Mouse (Mus musculus) left cerebral cortex, adult 2 months (tissue): Measurements from ENCODE around the gene Pcbp3. TPM values are rescaled to one million over a fixed set of nuclear protein-coding genes. Genes with fewer than 3 reads are reported as not detected.

Experiments
- DNase-seq, 2 experiments: peaks; one replicate each; pipeline ENCODE4 v3.0.0; 2021 to 2022; ENCODE audit warnings: low spot score in 2 of 2, mixed read lengths in 1 of 2; ENCODE audit errors: extremely low spot score in 1 of 2
- H3K27ac ChIP-seq: fragments of 200-600 bp; 2 replicates; pipeline ENCODE4 v1.8.1; 2022
- H3K4me3 ChIP-seq: fragments of 200-600 bp; 2 replicates; pipeline ENCODE4 v1.8.1; 2022
- CTCF ChIP-seq: fragments of 200-600 bp; IDR thresholded peaks from 2 replicates; pipeline ENCODE4 v1.8.1; 2022; ENCODE audit warnings: antibody characterized with exemption, mild to moderate bottlenecking, moderate library complexity
- intact Hi-C: fragments of 180-260 bp; cut with DNase I; formaldehyde crosslinking; loops from one replicate; pipeline ENCODE4 v1.15.1; 2025
- total RNA-seq, 2 experiments: library from RNA; stranded (reverse); gene quantifications; 2 replicates each; pipeline ENCODE4 v1.2.3; 2021

Pcbp3 gene
- total RNA-seq, 2 experiments from 2014 or later, result 60.8 to 62.2 TPM

DNA sequence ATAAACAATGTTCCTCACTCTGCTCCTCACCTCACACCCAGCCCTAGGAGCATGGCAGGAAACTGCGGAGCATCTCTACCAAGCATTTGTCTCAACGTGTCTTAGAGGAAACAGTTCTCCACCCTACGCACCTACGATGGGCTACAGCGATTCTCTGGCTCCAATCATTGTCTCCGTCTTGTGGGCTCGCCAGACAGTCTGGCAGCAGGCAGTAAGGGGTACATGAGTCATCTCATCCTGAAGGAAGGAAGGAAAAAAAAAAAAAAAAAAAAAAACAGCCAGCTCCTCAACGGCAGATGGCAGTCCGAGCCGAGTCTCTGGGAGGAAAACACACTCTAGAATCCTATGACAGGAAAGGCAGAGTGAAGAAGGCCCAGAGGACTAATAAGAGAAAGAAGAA lies 87.7 kb downstream of the Pcbp3 start:
- H3K27ac ChIP-seq, result peak overlapping the region; percentile 36; the same call in 1 of the 2 replicates
- peak; percentile 25 to 40 for DNase-seq
- intact Hi-C loops, result no loop called here
- no peak overlapping the region for H3K4me3 ChIP-seq
- peak; percentile 22 for TF ChIP-seq CTCF

DNA sequence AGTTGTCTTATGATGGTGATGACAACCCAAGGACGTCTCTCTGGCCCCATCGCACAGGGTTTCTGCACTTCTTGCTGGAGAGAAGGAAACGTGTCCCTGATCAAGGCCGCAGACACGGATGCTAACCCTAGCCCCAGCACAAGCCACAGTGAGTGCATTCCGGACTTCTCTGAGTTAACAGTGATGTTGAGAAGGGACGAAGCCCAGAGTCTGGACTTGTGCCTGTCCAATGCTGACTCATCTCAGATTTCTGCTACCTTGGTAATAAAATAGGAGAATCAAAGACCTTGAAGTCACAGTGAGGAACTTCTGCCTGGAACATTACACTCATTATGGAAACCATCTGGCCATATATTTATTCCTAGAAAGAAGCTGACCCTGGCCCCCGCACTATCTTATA lies 89.0 kb downstream of the Pcbp3 start:
- no peak for TF ChIP-seq CTCF
- Histone ChIP-seq H3K27ac (no peak overlapping the region), H3K4me3 (no peak overlapping the region)
- no peak for DNase-seq
- intact Hi-C loops, result no loop called here

- intact Hi-C loops, result no loop called here
- no peak for TF ChIP-seq CTCF
- Histone ChIP-seq H3K27ac (no peak overlapping the region), H3K4me3 (no peak overlapping the region)
- no peak for DNase-seq
Measured at GRCm38 (mm10) chr10:76865936-76866335, 95.8 kb downstream of the Pcbp3 start.

DNA sequence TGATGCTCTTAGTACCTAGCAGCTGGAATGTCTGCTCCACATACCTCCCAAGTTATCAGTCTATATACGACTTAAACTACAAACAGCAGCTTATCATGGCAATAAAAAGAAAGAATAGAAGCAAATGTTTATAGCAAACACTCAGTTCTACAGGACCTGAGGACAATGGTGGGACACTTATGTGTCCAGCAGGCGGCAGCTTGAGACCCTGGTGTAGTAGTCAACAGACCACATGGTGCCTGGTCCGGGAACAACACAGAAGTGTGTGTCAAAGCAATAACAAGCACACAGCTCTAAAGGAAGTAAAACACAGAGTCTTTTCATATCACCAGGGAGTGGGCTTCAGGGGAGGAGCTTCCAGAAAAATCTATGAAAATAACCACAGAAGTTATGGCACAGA lies 100.7 kb downstream of the Pcbp3 start:
- intact Hi-C loops, result no loop called here
- DNase-seq, result no peak
- TF ChIP-seq CTCF, result no peak; the same call in 1 of the 2 replicates
- H3K4me3 ChIP-seq, result no peak overlapping the region
- no peak overlapping the region for H3K27ac ChIP-seq

GRCm38 (mm10) chr10:76859355-76860127 lies 102.1 kb downstream of the Pcbp3 start:
- no peak for TF ChIP-seq CTCF
- no peak for DNase-seq
- Histone ChIP-seq H3K4me3 (no peak overlapping the region), H3K27ac (no peak overlapping the region)
- intact Hi-C loops, result no loop called here

DNA sequence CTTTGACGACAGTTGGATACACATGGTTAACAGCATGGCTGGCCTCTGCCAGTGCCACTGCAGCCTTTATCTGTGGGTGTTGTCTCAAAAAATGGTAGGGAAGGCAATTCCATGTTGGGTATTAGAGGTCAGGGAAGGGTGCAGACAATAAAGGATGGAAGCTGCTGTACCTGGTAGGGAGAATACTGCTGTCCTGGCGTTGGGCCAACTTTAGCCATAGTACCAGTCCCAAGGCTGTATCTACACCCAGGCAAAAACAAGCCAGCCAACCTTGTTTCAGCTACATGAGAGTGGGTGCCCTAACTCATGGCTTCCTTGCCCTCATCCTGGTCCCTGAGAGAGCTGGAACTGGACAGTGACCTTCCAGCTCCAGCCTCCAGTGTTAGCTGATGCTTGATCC lies 103.8 kb downstream of the Pcbp3 start:
- Histone ChIP-seq H3K27ac (no peak overlapping the region), H3K4me3 (no peak overlapping the region)
- intact Hi-C loops, result no loop called here
- TF ChIP-seq CTCF, result no peak
- no peak for DNase-seq

DNA sequence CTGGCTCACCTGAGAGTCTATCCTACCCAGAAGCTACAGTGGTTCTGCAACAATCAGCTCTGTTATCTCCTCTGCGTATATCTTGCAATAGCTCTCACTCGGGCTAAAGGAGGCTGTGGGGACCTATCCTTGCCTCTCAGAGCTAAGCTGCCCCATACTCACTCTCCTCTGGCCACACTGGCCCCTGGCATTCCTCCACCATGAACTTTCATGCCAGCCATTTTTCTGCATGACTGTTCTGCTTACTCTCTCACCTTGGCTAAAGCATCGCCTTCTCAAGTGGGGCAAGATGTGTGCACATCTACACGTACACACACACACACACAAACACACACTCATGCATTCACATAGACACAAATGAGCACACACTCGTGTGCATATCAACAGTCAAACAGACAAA lies 115.2 kb downstream of the Pcbp3 start:
- DNase-seq, result no peak
- intact Hi-C loops, result no loop called here
- H3K27ac ChIP-seq, result no peak overlapping the region
- H3K4me3 ChIP-seq, result no peak overlapping the region
- no peak for TF ChIP-seq CTCF

GRCm38 (mm10) chr10:76844901-76845300 lies 116.8 kb downstream of the Pcbp3 start:
- no peak overlapping the region for H3K27ac ChIP-seq
- no peak for TF ChIP-seq CTCF
- intact Hi-C loops, result no loop called here
- DNase-seq, result no peak
- H3K4me3 ChIP-seq, result no peak overlapping the region

DNA sequence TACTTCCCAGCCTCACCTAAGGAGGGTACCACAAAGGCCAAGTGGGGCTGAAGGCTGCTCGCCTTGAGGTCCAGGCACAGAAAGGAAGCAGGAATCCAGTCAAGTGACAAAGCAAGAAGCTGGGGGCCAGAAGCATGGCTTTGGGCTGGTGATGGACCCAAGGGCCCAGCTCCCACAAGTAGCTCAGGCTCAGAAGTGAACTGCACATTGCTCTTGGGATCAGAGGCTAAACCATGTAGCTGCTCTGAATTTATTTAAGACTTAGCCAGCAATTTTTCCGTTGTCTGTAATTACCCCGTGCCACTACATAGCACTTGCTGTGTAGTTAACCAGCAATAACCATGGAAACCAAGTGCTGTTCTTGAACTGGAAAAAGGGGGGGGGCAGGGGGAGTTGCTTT lies 117.3 kb downstream of the Pcbp3 start:
- DNase-seq, result no peak
- intact Hi-C loops, result no loop called here
- no peak for TF ChIP-seq CTCF
- H3K27ac ChIP-seq, result no peak overlapping the region
- H3K4me3 ChIP-seq, result no peak overlapping the region

GRCm38 (mm10) chr10:76842087-76842486 lies 119.6 kb downstream of the Pcbp3 start:
- H3K4me3 ChIP-seq, result no peak overlapping the region
- no peak for DNase-seq
- no peak for TF ChIP-seq CTCF
- intact Hi-C loops, result no loop called here
- H3K27ac ChIP-seq, result no peak overlapping the region

GRCm38 (mm10) chr10:76841220-76841619 lies 120.5 kb downstream of the Pcbp3 start:
- no peak overlapping the region for H3K27ac ChIP-seq
- no peak for DNase-seq
- no peak overlapping the region for H3K4me3 ChIP-seq
- intact Hi-C loops, result no loop called here
- TF ChIP-seq CTCF, result no peak

DNA sequence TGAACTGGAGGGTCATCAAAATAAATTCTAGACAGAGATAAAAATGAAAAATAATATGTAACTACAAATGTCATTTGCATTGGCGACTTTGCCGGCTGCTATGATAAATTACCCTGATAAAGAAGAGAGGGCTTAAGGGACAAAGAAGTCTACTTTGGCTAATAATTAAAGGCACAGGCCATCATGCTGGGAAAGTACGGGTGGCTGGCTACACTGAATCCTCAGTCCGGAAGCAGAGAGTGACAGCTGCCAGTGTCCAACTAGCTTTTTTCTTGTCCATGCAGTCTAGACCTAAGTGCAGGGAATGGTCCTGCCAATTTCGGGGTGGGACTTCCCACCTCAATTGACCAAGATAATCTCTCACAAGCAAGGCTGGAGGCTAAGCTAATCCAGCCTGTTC lies 121.1 kb downstream of the Pcbp3 start:
- Histone ChIP-seq H3K27ac (no peak overlapping the region), H3K4me3 (no peak overlapping the region)
- no peak for DNase-seq
- intact Hi-C loops, result no loop called here
- TF ChIP-seq CTCF, result no peak
